Mouse (Mus musculus) thymus, adult 2 months (tissue): ENCODE results near the gene Lrrc23.

ENCODE experiments used
- CTCF ChIP-seq: fragments of 200-500 bp; IDR thresholded peaks from 2 replicates; pipeline ENCODE4 v1.5.1; 2012; ENCODE audit warnings: mild to moderate bottlenecking, control low read depth, low read length, moderate library complexity, borderline replicate concordance; ENCODE audit not compliant: control insufficient read depth, poor library complexity, insufficient read depth; ENCODE audit errors: extremely low read depth
- POLR2A ChIP-seq: fragments of 200-500 bp; IDR thresholded peaks from 2 replicates; pipeline ENCODE4 v1.6.1; 2012; ENCODE audit warnings: mild to moderate bottlenecking, low read length, control low read depth, moderate library complexity; ENCODE audit not compliant: control insufficient read depth, poor library complexity, insufficient read depth; ENCODE audit errors: extremely low read depth

DNA sequence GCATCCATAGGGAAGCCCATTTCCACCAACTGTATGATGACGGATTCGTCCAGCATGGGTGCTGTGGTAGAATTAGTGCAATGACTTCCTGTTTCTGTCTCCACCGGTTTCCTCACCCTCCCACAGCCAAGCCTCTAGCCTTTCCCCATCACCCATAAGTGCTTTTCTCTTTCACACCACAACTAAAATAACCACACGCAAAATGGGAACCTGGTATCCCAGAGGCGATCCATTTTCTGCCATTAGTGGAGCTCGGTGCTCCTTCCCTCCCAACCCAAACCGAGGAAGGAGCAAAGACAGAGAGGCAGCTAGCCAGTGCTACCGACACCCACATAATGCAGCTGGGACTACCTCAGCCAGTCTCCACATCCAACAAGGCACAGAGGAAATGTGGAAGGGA is 38.4 kb upstream of the Lrrc23 start:
- no peak for TF ChIP-seq CTCF
- TF ChIP-seq POLR2A, result no peak
